Mouse (Mus musculus) midbrain, embryonic 11.5 days (tissue): ENCODE data around the gene Baz2a. TPM values are rescaled to one million over a fixed set of nuclear protein-coding genes. Genes with fewer than 3 reads are reported as not detected.
A peak's percentile ranks its signal among the peaks of the same experiment; 100 is the strongest.
"Not testable (repeated sequence)": the region's sequence is repeated elsewhere in the genome, so short reads cannot be mapped to it uniquely, and the experiment has no call there.

ENCODE experiments used
- ATAC-seq: fragments of 200-750 bp; cut with Nextera tagmentation; 2 replicates; pipeline ENCODE4 v1.8.0; 2017; ENCODE audit warnings: moderate TSS enrichment, moderate library complexity; ENCODE audit not compliant: low FRiP score
- DNase-seq: peaks from one replicate; pipeline ENCODE4 v3.0.0; 2015; ENCODE audit warnings: low spot score; ENCODE audit errors: missing footprints
- H3K27ac ChIP-seq: fragments of 300-500 bp; sonication (generic); 2 replicates; pipeline ENCODE4 v1.5.1; 2014; ENCODE audit warnings: low read depth, low read length
- H3K27me3 ChIP-seq: fragments of 300-500 bp; sonication (generic); 2 replicates; pipeline ENCODE4 v1.6.1; 2014; ENCODE audit warnings: mild to moderate bottlenecking, low read length, moderate library complexity, mixed read lengths; ENCODE audit not compliant: control insufficient read depth, insufficient read depth
- H3K36me3 ChIP-seq: fragments of 300-500 bp; sonication (generic); 2 replicates; pipeline ENCODE4 v1.6.1; 2014; ENCODE audit warnings: mild to moderate bottlenecking, low read length, moderate library complexity, mixed read lengths; ENCODE audit not compliant: control insufficient read depth, insufficient read depth
- H3K4me1 ChIP-seq: fragments of 300-500 bp; sonication (generic); 2 replicates; pipeline ENCODE4 v1.6.1; 2014; ENCODE audit warnings: low read length; ENCODE audit not compliant: control insufficient read depth, insufficient read depth
- H3K4me2 ChIP-seq: fragments of 300-500 bp; sonication (generic); 2 replicates; pipeline ENCODE4 v1.6.1; 2014; ENCODE audit warnings: mild to moderate bottlenecking, moderate library complexity
- H3K4me3 ChIP-seq: fragments of 300-500 bp; sonication (generic); 2 replicates; pipeline ENCODE4 v1.5.1; 2014; ENCODE audit warnings: low read depth, low read length
- H3K9ac ChIP-seq: fragments of 300-500 bp; sonication (generic); 2 replicates; pipeline ENCODE4 v1.6.1; 2014; ENCODE audit warnings: low read length
- H3K9me3 ChIP-seq: fragments of 300-500 bp; sonication (generic); 2 replicates; pipeline ENCODE4 v1.6.1; 2016; ENCODE audit warnings: low read length; ENCODE audit not compliant: control insufficient read depth
- WGBS: fragments of 180-500 bp; shearing (Covaris S2); extraction: QIAGEN DNeasy Blood & Tissue Kit; methylation state at CpG from one replicate; pipeline ENCODE4 v1.1.7; 2014; 5-methylcytosine and 5-hydroxymethylcytosine counted together
- polyA plus RNA-seq: library from polyadenylated mRNA; unstranded; fragments of >200 nt; fragmentation: Nextera tagmentation; extraction: Ambion mirVana; gene quantifications from 2 replicates; pipeline ENCODE4 v1.2.1, GENCODE M21; 2014

Baz2a gene
- polyA plus RNA-seq = 20.2 and 21.0 TPM in 2 replicates

DNA sequence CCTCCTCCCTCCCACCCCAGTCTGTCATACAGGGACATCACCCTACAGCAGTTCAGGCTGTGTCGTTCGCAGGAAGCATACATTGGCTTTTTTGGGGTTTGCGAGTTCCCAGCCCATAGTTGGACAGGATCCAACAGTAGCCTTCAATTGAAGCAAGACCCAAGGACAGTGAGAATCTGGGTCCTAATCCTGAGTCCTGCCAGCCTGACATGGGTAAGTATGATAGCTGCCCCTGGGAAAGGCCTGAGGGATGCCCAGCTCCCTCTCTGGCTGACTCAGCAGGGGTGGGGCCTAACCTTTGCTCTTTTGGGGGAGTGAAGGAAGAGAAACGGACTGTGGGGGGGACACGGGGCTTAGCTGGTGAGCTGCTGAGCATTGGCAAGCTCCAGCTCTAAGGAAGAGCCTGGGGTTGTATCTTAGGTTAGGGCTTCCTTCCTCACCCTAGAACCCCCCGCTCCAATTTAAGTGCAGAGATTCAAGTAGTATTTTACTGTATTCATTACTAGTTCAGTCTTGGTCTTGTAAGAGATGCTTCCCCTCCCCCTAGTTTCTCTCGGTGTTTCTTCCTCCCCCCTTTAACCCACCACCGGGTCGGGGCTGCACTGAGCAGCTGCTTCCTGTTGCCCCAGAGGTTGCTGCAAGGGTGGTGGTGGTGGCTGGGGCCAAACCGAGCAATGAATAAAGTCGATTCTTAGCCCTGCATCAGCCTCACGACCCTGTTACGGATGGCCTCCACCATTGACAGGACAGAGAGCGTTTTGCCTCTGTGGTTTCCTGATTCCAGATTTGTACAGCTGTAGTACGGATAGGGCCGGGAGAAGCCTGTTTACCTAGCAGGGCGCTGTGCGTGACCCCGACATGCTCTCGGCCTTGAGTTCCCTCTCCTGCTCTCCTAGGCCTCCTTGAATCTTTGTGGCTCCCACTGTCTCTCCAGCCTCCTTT lies at the start of gene Baz2a:
Gene Baz2a (plus strand): TSS at position 14 of the 942 bp plus-strand sequence.
- H3K36me3 ChIP-seq = peaks cover 22% of the 10 kb centered on the region
- WGBS = 2% methylated on average over 20 of the region's 20 CpGs
- peak within 1 kb of the TSS; percentile 85 for H3K4me2 ChIP-seq
- H3K27me3 ChIP-seq = no peaks in the 10 kb centered on the region
- peak; percentile 23 for ATAC-seq
- peak within 1 kb of the TSS; percentile 81 for H3K4me3 ChIP-seq
- DNase-seq = peak; percentile 91
- H3K9me3 ChIP-seq = no peaks in the 10 kb centered on the region
- peak within 1 kb of the TSS; percentile 86 for H3K27ac ChIP-seq
- H3K4me1 ChIP-seq = peaks cover 27% of the 10 kb centered on the region
- peak within 1 kb of the TSS; percentile 85 for H3K9ac ChIP-seq

DNA sequence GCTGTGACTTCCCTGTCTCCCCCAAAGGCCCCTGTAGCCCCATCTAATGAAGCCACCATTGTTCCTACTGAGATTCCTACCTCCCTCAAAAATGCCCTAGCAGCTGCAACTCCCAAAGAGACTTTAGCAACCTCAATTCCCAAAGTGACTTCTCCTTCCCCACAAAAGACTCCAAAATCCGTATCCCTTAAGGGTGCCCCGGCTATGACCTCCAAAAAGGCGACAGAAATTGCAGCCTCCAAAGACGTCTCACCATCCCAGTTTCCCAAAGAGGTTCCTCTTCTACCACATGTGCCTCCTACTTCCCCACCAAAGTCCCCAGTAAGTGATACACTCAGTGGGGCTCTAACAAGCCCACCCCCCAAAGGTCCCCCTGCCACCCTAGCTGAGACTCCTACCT lies 49.7 kb upstream of the Baz2a start:
- Histone ChIP-seq H3K36me3 (peaks cover 24% of the 10 kb centered on the region), H3K4me3 (no peak overlapping the region), H3K4me1 (peaks cover 14% of the 10 kb centered on the region), H3K4me2 (no peak overlapping the region), H3K9me3 (no peaks in the 10 kb centered on the region), H3K27me3 (no peaks in the 10 kb centered on the region), H3K27ac (no peak overlapping the region), H3K9ac (no peak overlapping the region)
- ATAC-seq (no peak), DNase-seq (peak; percentile 57)
- WGBS = 87% methylated on average over 4 of the region's 4 CpGs

GRCm38 (mm10) chr10:128042466-128042865 lies 48.9 kb upstream of the Baz2a start:
- H3K36me3 ChIP-seq = peaks cover 28% of the 10 kb centered on the region
- no peak overlapping the region for H3K4me2 ChIP-seq
- WGBS = 91% methylated on average over 3 of the region's 3 CpGs
- no peak overlapping the region for H3K9ac ChIP-seq
- H3K9me3 ChIP-seq = no peaks in the 10 kb centered on the region
- no peak overlapping the region for H3K27ac ChIP-seq
- H3K4me3 ChIP-seq = no peak overlapping the region
- H3K27me3 ChIP-seq = no peaks in the 10 kb centered on the region
- ATAC-seq (no peak), DNase-seq (peak; percentile 61)
- peaks cover 7% of the 10 kb centered on the region for H3K4me1 ChIP-seq

- no peak for ATAC-seq
- H3K4me3 ChIP-seq = no peak overlapping the region
- H3K4me2 ChIP-seq = no peak overlapping the region
- no peaks in the 10 kb centered on the region for H3K9me3 ChIP-seq
- no peaks in the 10 kb centered on the region for H3K27me3 ChIP-seq
- peak; percentile 74 for DNase-seq
- no peak overlapping the region for H3K27ac ChIP-seq
- peaks cover 26% of the 10 kb centered on the region for H3K36me3 ChIP-seq
- H3K4me1 ChIP-seq = peaks cover 3% of the 10 kb centered on the region
- WGBS = 79% methylated on average over 3 of the region's 3 CpGs
- H3K9ac ChIP-seq = no peak overlapping the region
Observed at GRCm38 (mm10) chr10:128043041-128043835, 48.1 kb upstream of the Baz2a start.

DNA sequence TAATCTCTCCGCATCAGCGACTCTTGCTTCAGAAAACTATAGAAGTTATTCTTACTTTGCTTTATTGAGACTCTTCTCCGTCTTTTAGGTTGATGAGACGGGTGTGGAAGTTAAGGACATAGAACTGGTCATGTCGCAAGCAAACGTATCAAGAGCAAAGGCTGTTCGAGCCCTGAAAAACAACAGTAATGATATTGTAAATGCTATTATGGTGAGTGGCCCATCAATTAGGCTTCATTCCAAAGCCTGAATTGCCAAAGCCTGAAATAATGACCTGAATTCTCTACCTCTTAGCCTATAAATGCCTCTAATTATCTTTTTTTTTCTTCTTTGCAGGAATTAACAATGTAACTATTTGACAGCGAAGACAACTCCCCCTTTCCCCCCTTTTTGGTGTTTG lies 43.2 kb upstream of the Baz2a start:
- peaks cover 32% of the 10 kb centered on the region for H3K36me3 ChIP-seq
- no peaks in the 10 kb centered on the region for H3K27me3 ChIP-seq
- no peak overlapping the region for H3K27ac ChIP-seq
- H3K4me1 ChIP-seq = no peaks in the 10 kb centered on the region; the same call in none of the 2 replicates
- ATAC-seq = no peak
- WGBS = 97% methylated on average over 8 of the region's 8 CpGs
- peak; percentile 69 for DNase-seq
- no peak overlapping the region for H3K4me2 ChIP-seq
- H3K9me3 ChIP-seq = no peaks in the 10 kb centered on the region
- no peak overlapping the region for H3K9ac ChIP-seq
- H3K4me3 ChIP-seq = no peak overlapping the region

GRCm38 (mm10) chr10:128049741-128050140 lies 41.6 kb upstream of the Baz2a start:
- Histone ChIP-seq H3K4me3 (no peak overlapping the region), H3K9ac (no peak overlapping the region), H3K4me2 (no peak overlapping the region), H3K27ac (no peak overlapping the region), H3K9me3 (no peaks in the 10 kb centered on the region), H3K4me1 (no peaks in the 10 kb centered on the region), H3K36me3 (peaks cover 28% of the 10 kb centered on the region), H3K27me3 (no peaks in the 10 kb centered on the region)
- WGBS = 93% methylated on average over 2 of the region's 2 CpGs
- ATAC-seq (0 out of 2 replicates have a peak, but pooled peaks have one; percentile 57), DNase-seq (no peak)

DNA sequence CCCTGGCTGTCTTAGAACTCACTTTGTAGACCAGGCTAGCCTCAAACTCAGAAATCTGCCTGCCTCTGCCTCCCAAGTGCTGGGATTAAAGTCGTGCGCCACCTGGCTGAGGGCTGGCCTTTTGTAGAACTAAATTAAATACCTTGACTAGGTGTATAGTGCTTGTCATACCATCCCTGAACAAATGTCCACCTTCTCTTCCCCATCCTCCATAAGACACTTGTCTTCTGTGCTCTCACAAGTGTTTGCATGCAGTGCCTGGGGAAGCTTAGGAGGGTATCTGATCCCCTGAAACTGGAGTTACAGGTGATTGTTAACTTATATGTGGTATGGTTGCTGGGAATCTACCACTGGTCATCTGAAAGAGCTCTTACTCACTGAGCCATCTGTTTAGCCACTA lies 41.0 kb upstream of the Baz2a start:
- H3K4me1 ChIP-seq = no peaks in the 10 kb centered on the region
- no peaks in the 10 kb centered on the region for H3K9me3 ChIP-seq
- peaks cover 28% of the 10 kb centered on the region for H3K36me3 ChIP-seq
- H3K4me3 ChIP-seq = no peak overlapping the region
- ATAC-seq = no peak
- H3K27me3 ChIP-seq = no peaks in the 10 kb centered on the region
- H3K4me2 ChIP-seq = no peak overlapping the region
- no peak for DNase-seq
- no peak overlapping the region for H3K9ac ChIP-seq
- 86% methylated on average over 2 of the region's 2 CpGs for WGBS
- H3K27ac ChIP-seq = no peak overlapping the region

GRCm38 (mm10) chr10:128051589-128051988 lies 39.8 kb upstream of the Baz2a start:
- WGBS = 97% methylated on average over 5 of the region's 5 CpGs
- DNase-seq (no peak), ATAC-seq (no peak)
- H3K4me1 ChIP-seq = no peaks in the 10 kb centered on the region
- H3K4me2 ChIP-seq = no peak overlapping the region
- no peaks in the 10 kb centered on the region for H3K9me3 ChIP-seq
- no peak overlapping the region for H3K27ac ChIP-seq
- H3K36me3 ChIP-seq = peaks cover 21% of the 10 kb centered on the region
- H3K27me3 ChIP-seq = no peaks in the 10 kb centered on the region
- no peak overlapping the region for H3K9ac ChIP-seq
- no peak overlapping the region for H3K4me3 ChIP-seq

- ATAC-seq, H3K4me2 ChIP-seq, H3K4me1 ChIP-seq, H3K27ac ChIP-seq, H3K9ac ChIP-seq, DNase-seq, H3K4me3 ChIP-seq, H3K27me3 ChIP-seq, H3K9me3 ChIP-seq: not testable (repeated sequence)
- peaks cover 17% of the 10 kb centered on the region for H3K36me3 ChIP-seq
- WGBS = 94% methylated on average over 1 of the region's 2 CpGs
Observed at GRCm38 (mm10) chr10:128052136-128052535, 39.2 kb upstream of the Baz2a start.
